Mouse (Mus musculus) limb, embryonic 11.5 days (tissue): ENCODE measurements around the gene Hexb. TPM values are rescaled to one million over a fixed set of nuclear protein-coding genes. Genes with fewer than 3 reads are reported as not detected.
"Not testable (repeated sequence)": the region's sequence is repeated elsewhere in the genome, so short reads cannot be mapped to it uniquely, and the experiment has no call there.

Experiments
- ATAC-seq: fragments of 200-750 bp; cut with Nextera tagmentation; 2 replicates; pipeline ENCODE4 v1.8.0; 2017; ENCODE audit warnings: low read depth; ENCODE audit not compliant: insufficient number of reproducible peaks, low FRiP score, low TSS enrichment
- DNase-seq: peaks from one replicate; pipeline ENCODE4 v3.0.0-alpha.2; 2015; ENCODE audit warnings: low spot score
- H3K27ac ChIP-seq: fragments of 300-500 bp; sonication (generic); replicated peaks from 2 replicates; pipeline ENCODE4 v1.5.1; 2014; ENCODE audit warnings: low read depth, mild to moderate bottlenecking, low read length
- H3K27me3 ChIP-seq: fragments of 300-500 bp; sonication (generic); 2 replicates; pipeline ENCODE4 v1.6.1; 2014; ENCODE audit warnings: mild to moderate bottlenecking, low read length, mixed read lengths; ENCODE audit not compliant: control insufficient read depth, insufficient read depth
- H3K36me3 ChIP-seq: fragments of 300-500 bp; sonication (generic); 2 replicates; pipeline ENCODE4 v1.6.1; 2014; ENCODE audit warnings: mild to moderate bottlenecking, low read length, moderate library complexity, mixed read lengths; ENCODE audit not compliant: control insufficient read depth, insufficient read depth
- H3K4me1 ChIP-seq: fragments of 300-500 bp; sonication (generic); 2 replicates; pipeline ENCODE4 v1.6.1; 2014; ENCODE audit warnings: low read length, mixed read lengths; ENCODE audit not compliant: control insufficient read depth, insufficient read depth
- H3K4me2 ChIP-seq: fragments of 300-500 bp; sonication (generic); 2 replicates; pipeline ENCODE4 v1.6.1; 2014; ENCODE audit warnings: low read depth, mild to moderate bottlenecking, moderate library complexity; ENCODE audit not compliant: severe bottlenecking
- H3K4me3 ChIP-seq: fragments of 300-500 bp; sonication (generic); 2 replicates; pipeline ENCODE4 v1.5.1; 2014; ENCODE audit warnings: low read depth, low read length
- H3K9ac ChIP-seq: fragments of 300-500 bp; sonication (generic); 2 replicates; pipeline ENCODE4 v1.6.1; 2014; ENCODE audit warnings: mild to moderate bottlenecking, low read length
- H3K9me3 ChIP-seq: fragments of 300-500 bp; sonication (generic); 2 replicates; pipeline ENCODE4 v1.6.1; 2016; ENCODE audit warnings: low read length; ENCODE audit not compliant: control insufficient read depth
- WGBS: fragments of 180-500 bp; shearing (Covaris S2); extraction: QIAGEN DNeasy Blood & Tissue Kit; methylation state at CpG from one replicate; pipeline ENCODE4 v1.1.7; 2014; 5-methylcytosine and 5-hydroxymethylcytosine counted together
- polyA plus RNA-seq: library from polyadenylated mRNA; unstranded; fragments of >200 nt; fragmentation: Nextera tagmentation; extraction: Ambion mirVana; gene quantifications from 2 replicates; pipeline ENCODE4 v1.2.1, GENCODE M21; 2014

Hexb gene
- polyA plus RNA-seq, 1 experiment from 2014 or later: 22.2 TPM

DNA sequence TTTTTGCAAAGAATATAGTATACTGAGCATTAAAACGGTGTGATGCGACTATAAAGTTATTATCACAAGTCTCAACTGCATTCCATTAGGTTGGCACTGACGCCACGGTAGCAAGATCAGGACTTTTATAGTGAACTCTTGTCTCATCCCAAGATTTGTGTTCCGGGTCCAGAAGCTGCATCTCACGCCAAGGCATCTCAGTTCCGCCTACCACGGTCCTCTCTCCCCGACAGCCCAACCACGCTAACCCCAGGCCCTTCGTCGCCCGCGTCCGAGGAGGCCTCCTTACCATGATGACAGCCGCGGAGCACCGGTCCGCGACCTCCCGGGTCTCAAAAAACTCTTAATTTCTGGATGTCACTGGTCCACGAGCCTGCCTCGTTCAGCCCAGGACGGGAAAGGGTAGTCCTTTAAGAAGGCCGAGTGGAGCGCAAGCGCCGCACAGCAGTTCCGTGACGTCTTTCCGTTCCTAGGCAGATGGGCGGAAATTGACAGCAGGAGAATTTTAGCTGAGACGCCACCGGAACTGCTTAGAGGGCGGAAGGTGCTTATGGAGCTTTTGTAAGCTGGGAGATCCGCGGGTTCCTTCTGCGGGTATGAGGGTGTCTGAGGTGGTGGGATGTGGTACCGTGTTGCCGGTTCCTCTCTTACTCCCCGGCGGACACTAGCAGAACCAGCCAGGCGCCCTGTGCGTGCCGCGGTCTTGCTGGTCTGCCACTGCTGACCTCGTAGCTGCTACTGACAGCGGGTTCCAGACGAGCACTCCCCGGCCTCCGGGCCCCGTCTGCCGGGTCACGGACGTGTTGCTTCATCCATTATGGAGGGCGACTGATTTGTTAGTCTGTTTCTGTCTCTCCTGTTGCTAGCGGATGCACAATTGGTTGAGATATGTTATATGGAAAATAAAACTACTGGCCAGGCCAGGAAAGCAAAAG lies 60.4 kb downstream of the Hexb start, which contains the start of the genes Gfm2 and Nsa2:
Gene Gfm2, plus strand, starts transcription at position 472 of the 935 bp plus-strand sequence.
Gene Nsa2, minus strand, starts transcription at position 472 of the 935 bp plus-strand sequence.
- ATAC-seq: peak; percentile 89
- WGBS: under 1% methylated on average over 57 of the region's 57 CpGs

DNA sequence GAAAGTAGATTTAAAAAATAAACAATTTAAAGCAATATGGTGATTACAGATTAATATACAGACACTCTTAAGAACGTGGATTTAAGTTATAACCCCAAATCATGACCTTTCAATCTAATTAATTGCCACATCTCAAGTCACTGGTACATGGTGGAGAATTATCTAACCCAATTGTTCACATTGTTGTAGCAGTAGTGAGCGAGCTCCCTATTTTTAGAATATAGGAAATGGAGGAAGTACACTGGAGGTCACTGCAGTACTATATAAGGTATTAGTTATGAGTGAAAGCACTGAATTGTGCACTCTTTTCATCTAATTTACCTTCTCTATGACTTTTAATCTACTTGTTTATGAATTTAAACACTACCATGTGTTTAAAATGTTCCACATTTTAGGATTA lies 67.7 kb downstream of the Hexb start:
- WGBS: no CpG with 5 or more reads among the region's 2 CpGs

More for the DNA sequence above, 60.4 kb downstream of the Hexb start, which contains the start of the genes Gfm2 and Nsa2:
- no peaks in the 10 kb centered on the region for H3K9me3 ChIP-seq
- peak; percentile 91 for DNase-seq
- peak within 1 kb of the TSS; percentile 57 for H3K4me2 ChIP-seq
- H3K36me3 ChIP-seq: peaks cover 7% of the 10 kb centered on the region; the same call in 1 of the 2 replicates
- peaks cover 2% of the 10 kb centered on the region; the same call in 1 of the 2 replicates for H3K4me1 ChIP-seq
- peak within 1 kb of the TSS; percentile 36; the same call in 1 of the 2 replicates for H3K27ac ChIP-seq
- H3K9ac ChIP-seq: peak within 1 kb of the TSS; percentile 84
- H3K4me3 ChIP-seq: peak within 1 kb of the TSS; percentile 81
- H3K27me3 ChIP-seq: no peaks in the 10 kb centered on the region

DNA sequence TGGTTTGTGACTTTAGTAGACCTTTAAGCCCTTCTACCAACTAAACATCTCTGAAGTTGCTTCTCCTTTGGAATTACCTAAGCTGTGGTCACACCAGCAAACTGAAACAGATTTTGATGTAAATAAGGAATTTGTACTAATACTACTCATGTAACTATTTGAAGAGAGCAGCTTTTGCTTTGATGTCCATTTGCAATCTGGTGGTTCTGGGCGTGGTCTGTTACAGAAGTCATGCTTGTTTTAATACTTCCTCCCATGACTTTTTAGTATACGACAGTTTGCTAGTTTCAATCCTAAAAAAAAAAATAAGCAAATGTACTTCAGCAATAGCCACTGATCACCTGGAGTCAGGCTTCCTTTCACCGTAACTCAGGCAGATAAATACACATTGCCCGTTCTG lies 68.5 kb downstream of the Hexb start:
- ATAC-seq, H3K27ac ChIP-seq, H3K36me3 ChIP-seq, H3K4me3 ChIP-seq, H3K4me2 ChIP-seq, DNase-seq, H3K4me1 ChIP-seq, H3K9me3 ChIP-seq, H3K27me3 ChIP-seq, H3K9ac ChIP-seq: not testable (repeated sequence)
- WGBS: 92% methylated on average over 2 of the region's 4 CpGs

More for the DNA sequence above, 67.7 kb downstream of the Hexb start:
- H3K27ac ChIP-seq, DNase-seq, H3K4me3 ChIP-seq, H3K4me2 ChIP-seq, H3K9ac ChIP-seq, ATAC-seq, H3K4me1 ChIP-seq, H3K36me3 ChIP-seq, H3K9me3 ChIP-seq, H3K27me3 ChIP-seq: not testable (repeated sequence)

Other genes starting within 250 kb of the Hexb start
- gene 1700029F12Rik, start 164.0 kb downstream of the Hexb start, polyA plus RNA-seq: not detected in 2 replicates
- gene Fam169a, start 131.1 kb downstream of the Hexb start, polyA plus RNA-seq: 6.1 and 8.0 TPM in 2 replicates
- gene Gm6169, start 99.1 kb downstream of the Hexb start, polyA plus RNA-seq: 1.7 and 2.4 TPM in 2 replicates
- gene Gfm2, start 60.4 kb downstream of the Hexb start, polyA plus RNA-seq: 33.0 and 36.6 TPM in 2 replicates
- 79.1 and 82.7 TPM in 2 replicates for gene Nsa2, start 60.4 kb downstream of the Hexb start, polyA plus RNA-seq
- gene Enc1, start 42.7 kb upstream of the Hexb start, polyA plus RNA-seq: 6.7 and 7.3 TPM in 2 replicates